Mouse (Mus musculus): ENCODE measurements at regions not wholly inside any gene's neighbourhood (a gene's known extent, or its start where the extent isn't known, plus 50 kb on each side); places are given as distances from the start of the nearest gene placed in this dataset.
A peak's percentile ranks its signal among the peaks of the same experiment; 100 is the strongest.

DNA sequence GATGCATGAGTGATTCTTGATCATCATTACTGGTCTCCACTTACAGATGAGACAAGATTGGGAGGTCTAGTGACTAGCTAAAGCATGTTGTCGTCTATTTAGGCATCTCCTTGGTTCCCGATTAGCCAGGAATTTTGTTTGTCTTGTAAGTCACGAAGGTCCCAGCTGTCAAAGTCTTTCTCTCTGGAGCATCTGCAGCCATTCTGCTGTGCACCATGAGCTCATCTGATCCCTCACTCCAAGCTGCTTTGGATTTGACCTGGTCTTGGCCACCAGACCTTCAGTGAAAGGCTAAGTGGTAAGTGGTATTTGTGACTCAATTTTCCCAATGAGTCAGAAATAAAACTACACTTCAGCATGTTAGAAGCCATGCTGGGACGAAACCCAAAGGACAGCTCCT, 53.3 kb upstream of the Creb5 start:
- TF ChIP-seq CTCF (IDR thresholded peaks at IDR 0.05; ENCODE audit: borderline replicate concordance, insufficient read depth, low read depth, low read length) (no peak), POLR2A (IDR thresholded peaks at IDR 0.05; ENCODE audit: borderline replicate concordance, insufficient read depth, low read length) (no peak)
- WGBS, result 77% methylated on average over 4 of the region's 4 CpGs

DNA sequence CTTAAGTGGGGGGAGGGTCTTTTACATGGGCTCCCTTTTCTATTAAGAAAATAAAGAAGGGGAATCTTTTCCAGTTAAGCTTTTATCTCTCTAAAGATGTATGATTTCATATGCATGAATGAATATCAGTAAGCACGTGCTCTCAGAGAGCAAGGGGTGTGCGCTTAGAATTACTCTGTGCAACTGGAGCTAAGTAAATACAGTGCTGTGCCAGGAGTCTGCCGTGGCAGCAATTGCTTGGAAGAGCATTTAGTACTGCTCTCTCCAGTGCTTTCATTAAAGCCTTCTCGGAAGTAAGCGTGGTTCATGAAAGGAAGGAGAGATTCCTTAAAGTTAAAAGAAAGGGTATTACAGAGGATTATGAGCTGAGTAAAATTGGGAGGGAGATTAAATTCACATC, 54.5 kb upstream of the Creb5 start:
- no peak overlapping the region for H3K27ac ChIP-seq (ENCODE audit: insufficient read depth, low read length)
- no peaks in the 10 kb centered on the region for H3K27me3 ChIP-seq (ENCODE audit: control insufficient read depth, insufficient read depth, low read length)
- no peak overlapping the region for H3K4me3 ChIP-seq (replicated peaks; ENCODE audit: insufficient read depth, low read depth, low read length)
- no peaks in the 10 kb centered on the region for H3K4me1 ChIP-seq (ENCODE audit: control insufficient read depth, insufficient read depth, low read length)
- WGBS, result 32% methylated on average over 5 of the region's 5 CpGs
- TF ChIP-seq CTCF (IDR thresholded peaks at IDR 0.05; ENCODE audit: borderline replicate concordance, insufficient read depth, low read depth, low read length) (no peak), POLR2A (IDR thresholded peaks at IDR 0.05; ENCODE audit: borderline replicate concordance, insufficient read depth, low read length) (no peak)
- DNase-seq, result no peak

More for the DNA sequence above, 53.3 kb upstream of the Creb5 start:
- H3K27me3 ChIP-seq (ENCODE audit: control insufficient read depth, insufficient read depth, low read length), result no peaks in the 10 kb centered on the region
- H3K27ac ChIP-seq (ENCODE audit: insufficient read depth, low read length), result no peak overlapping the region
- DNase-seq, result no peak
- no peaks in the 10 kb centered on the region for H3K4me1 ChIP-seq (ENCODE audit: control insufficient read depth, insufficient read depth, low read length)
- no peak overlapping the region for H3K4me3 ChIP-seq (replicated peaks; ENCODE audit: insufficient read depth, low read depth, low read length)

DNA sequence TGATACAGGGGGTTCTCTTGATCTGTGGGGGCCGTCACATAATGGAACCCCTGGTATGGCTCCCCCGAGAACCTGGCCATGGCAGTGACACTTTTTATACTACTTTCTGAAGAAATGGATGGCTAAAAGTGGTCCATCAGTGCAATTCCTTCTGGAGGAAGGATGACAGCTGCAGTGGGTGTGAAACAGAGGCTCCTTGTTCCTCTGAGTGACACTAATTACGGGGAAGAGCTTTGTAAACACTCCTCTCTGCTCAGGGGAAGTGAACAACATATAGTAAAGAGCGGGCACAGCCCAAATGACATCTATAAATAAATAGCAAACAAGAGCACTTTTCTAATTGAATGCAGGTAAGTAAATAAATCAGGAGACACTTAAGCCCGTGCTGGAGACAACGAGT, 57.7 kb upstream of the Creb5 start:
- TF ChIP-seq POLR2A (IDR thresholded peaks at IDR 0.05; ENCODE audit: borderline replicate concordance, insufficient read depth, low read length) (no peak), CTCF (IDR thresholded peaks at IDR 0.05; ENCODE audit: borderline replicate concordance, insufficient read depth, low read depth, low read length) (no peak)
- no peak overlapping the region for H3K27ac ChIP-seq (ENCODE audit: insufficient read depth, low read length)
- WGBS, result 72% methylated on average over 6 of the region's 6 CpGs
- H3K27me3 ChIP-seq (ENCODE audit: control insufficient read depth, insufficient read depth, low read length), result no peaks in the 10 kb centered on the region
- no peak overlapping the region for H3K4me3 ChIP-seq (replicated peaks; ENCODE audit: insufficient read depth, low read depth, low read length)
- no peak for DNase-seq
- H3K4me1 ChIP-seq (ENCODE audit: control insufficient read depth, insufficient read depth, low read length), result no peaks in the 10 kb centered on the region

DNA sequence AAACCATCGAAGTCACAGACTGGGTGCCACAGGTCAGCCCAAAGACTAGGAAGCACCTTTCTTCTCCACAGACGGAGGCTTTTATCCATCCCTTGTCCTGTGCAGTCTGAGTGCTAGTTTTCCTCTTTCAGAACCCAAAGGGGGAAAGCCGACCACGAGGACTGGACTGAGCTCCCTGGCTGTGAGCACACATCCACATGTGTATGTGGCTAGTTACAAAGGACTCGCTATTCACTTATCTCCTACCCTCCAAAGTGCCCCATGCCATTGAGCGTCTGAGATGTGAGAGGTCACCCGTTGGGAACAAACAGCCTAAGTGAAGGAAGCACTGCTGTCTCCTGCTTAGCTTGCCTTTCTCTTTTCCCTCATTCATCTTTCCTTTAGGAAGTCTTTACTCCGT, 65.0 kb upstream of the Creb5 start:
- no peak for DNase-seq
- no peak overlapping the region for H3K4me3 ChIP-seq (replicated peaks; ENCODE audit: insufficient read depth, low read depth, low read length)
- TF ChIP-seq CTCF (IDR thresholded peaks at IDR 0.05; ENCODE audit: borderline replicate concordance, insufficient read depth, low read depth, low read length), result no peak
- no peak for TF ChIP-seq POLR2A (IDR thresholded peaks at IDR 0.05; ENCODE audit: borderline replicate concordance, insufficient read depth, low read length)
- H3K27ac ChIP-seq (ENCODE audit: insufficient read depth, low read length), result no peak overlapping the region
- no peaks in the 10 kb centered on the region for H3K4me1 ChIP-seq (ENCODE audit: control insufficient read depth, insufficient read depth, low read length)
- no peaks in the 10 kb centered on the region for H3K27me3 ChIP-seq (ENCODE audit: control insufficient read depth, insufficient read depth, low read length)
- WGBS, result 91% methylated on average over 8 of the region's 8 CpGs

DNA sequence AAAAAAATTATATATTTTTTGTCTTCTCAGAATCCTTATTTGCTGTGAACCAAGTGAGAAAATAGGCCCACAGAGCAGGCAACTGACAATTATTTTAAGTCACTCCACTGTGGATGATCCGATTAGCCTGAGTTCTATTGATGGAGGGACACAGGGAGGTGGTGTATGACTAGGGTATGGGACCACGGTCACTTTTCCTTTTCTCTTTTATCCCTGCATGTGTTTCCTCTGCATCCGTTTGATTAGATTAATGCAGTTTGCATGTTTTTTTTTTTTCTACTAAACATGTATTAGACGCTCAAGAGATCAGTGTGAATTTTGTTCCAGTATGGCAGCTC, 65.4 kb upstream of the Creb5 start:
- no peaks in the 10 kb centered on the region for H3K27me3 ChIP-seq (ENCODE audit: control insufficient read depth, insufficient read depth, low read length)
- TF ChIP-seq POLR2A (IDR thresholded peaks at IDR 0.05; ENCODE audit: borderline replicate concordance, insufficient read depth, low read length) (no peak), CTCF (IDR thresholded peaks at IDR 0.05; ENCODE audit: borderline replicate concordance, insufficient read depth, low read depth, low read length) (no peak)
- no peak overlapping the region for H3K27ac ChIP-seq (ENCODE audit: insufficient read depth, low read length)
- H3K4me3 ChIP-seq (replicated peaks; ENCODE audit: insufficient read depth, low read depth, low read length), result no peak overlapping the region
- 84% methylated on average over 4 of the region's 4 CpGs for WGBS
- H3K4me1 ChIP-seq (ENCODE audit: control insufficient read depth, insufficient read depth, low read length), result no peaks in the 10 kb centered on the region
- no peak for DNase-seq

DNA sequence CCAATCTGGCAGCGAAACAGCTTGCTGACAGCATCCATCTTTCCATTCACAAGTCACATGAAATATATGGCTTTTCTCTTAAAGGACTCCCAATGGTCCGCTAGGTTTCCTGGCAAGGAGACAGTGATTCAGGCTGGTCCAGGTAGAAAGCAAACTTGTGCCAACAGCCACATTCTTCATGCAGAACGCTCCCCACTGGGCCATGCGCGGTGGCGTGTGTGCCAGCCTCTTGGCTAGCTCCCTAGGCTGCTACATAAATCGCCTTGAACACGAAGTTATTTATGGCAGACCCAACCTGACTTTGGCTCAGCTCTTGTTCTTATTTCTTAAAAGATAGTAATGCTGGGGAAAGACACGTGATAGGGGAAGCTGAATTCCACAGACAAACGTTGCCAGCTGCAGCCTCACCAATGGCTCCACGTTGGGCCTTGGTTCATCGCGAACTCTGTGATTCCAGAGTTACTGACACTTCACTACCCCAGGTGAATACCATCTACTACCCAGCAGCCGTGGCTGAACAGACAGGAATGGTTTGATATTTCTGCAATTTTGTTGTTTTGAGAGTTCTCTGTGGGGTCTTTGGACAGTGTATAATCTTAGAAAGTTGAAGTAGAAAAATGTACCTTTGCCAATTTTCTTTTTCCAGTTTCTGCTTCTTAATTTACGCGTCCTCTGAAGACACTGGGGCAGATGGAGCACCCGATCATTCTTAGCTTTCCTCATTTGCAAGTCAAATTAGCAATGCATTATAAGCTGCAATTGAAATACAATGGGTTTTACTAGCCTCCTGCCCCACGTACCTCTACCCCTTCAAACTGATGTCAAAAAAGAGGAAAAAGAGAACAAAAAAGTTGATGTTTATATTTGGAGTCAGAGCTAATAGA, 66.0 kb upstream of the Creb5 start:
- Histone ChIP-seq H3K4me1 (ENCODE audit: control insufficient read depth, insufficient read depth, low read length) (no peaks in the 10 kb centered on the region), H3K27me3 (ENCODE audit: control insufficient read depth, insufficient read depth, low read length) (no peaks in the 10 kb centered on the region), H3K4me3 (replicated peaks; ENCODE audit: insufficient read depth, low read depth, low read length) (no peak overlapping the region), H3K27ac (ENCODE audit: insufficient read depth, low read length) (no peak overlapping the region)
- WGBS, result 30% methylated on average over 18 of the region's 18 CpGs
- TF ChIP-seq CTCF (IDR thresholded peaks at IDR 0.05; ENCODE audit: borderline replicate concordance, insufficient read depth, low read depth, low read length), result no peak
- TF ChIP-seq POLR2A (IDR thresholded peaks at IDR 0.05; ENCODE audit: borderline replicate concordance, insufficient read depth, low read length), result no peak
- DNase-seq, result peak; percentile 65 to 82

DNA sequence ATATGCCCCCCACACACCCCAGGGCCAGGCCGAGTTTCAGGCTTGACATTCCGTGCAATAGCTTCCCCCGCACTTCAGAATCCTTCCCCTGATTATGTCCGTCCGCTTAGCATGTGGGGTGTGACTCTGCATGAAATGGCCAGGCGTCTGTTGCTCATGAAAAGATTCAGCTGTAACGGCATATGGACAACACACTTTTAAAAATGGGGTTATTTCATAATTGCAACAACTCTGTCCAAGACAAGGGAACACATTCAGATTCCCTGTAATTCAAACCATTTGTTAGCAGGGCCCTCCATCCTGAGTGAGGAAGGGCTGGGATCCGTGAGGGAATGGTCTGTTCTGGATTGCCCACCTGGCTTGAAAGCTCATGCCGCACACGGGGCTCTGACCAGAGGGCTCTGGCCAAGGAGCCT, 68.2 kb upstream of the Creb5 start:
- 71% methylated on average over 10 of the region's 10 CpGs for WGBS
- no peaks in the 10 kb centered on the region for H3K4me1 ChIP-seq (ENCODE audit: control insufficient read depth, insufficient read depth, low read length)
- H3K27me3 ChIP-seq (ENCODE audit: control insufficient read depth, insufficient read depth, low read length), result no peaks in the 10 kb centered on the region
- no peak for DNase-seq
- no peak overlapping the region for H3K4me3 ChIP-seq (replicated peaks; ENCODE audit: insufficient read depth, low read depth, low read length)
- TF ChIP-seq CTCF (IDR thresholded peaks at IDR 0.05; ENCODE audit: borderline replicate concordance, insufficient read depth, low read depth, low read length), result no peak
- no peak for TF ChIP-seq POLR2A (IDR thresholded peaks at IDR 0.05; ENCODE audit: borderline replicate concordance, insufficient read depth, low read length)
- H3K27ac ChIP-seq (ENCODE audit: insufficient read depth, low read length), result no peak overlapping the region

All from cerebellum, adult 2 months (tissue).